Mouse (Mus musculus) heart, embryonic 14.5 days (tissue): ENCODE measurements around the gene Cdca5. TPM values are rescaled to one million over a fixed set of nuclear protein-coding genes. Genes with fewer than 3 reads are reported as not detected.
A peak's percentile ranks its signal among the peaks of the same experiment; 100 is the strongest.

Source experiments
- ATAC-seq: fragments of 200-750 bp; cut with Nextera tagmentation; 2 replicates; pipeline ENCODE4 v1.8.0; 2017; ENCODE audit warnings: low read depth, moderate TSS enrichment; ENCODE audit not compliant: insufficient number of reproducible peaks, insufficient read depth, low FRiP score
- H3K27ac ChIP-seq, 2 experiments: fragments of 200-500 bp in 1 of 2; fragments of 300-500 bp in 1 of 2; sonication (generic) in 1 of 2; replicated peaks in 1 of 2; 2 replicates each; pipeline ENCODE4 v1.5.1; 2012 to 2014; ENCODE audit warnings: low read depth in 2 of 2, low read length in 2 of 2, control low read depth in 1 of 2, mild to moderate bottlenecking in 1 of 2, mixed read lengths in 1 of 2; ENCODE audit not compliant: control insufficient read depth in 1 of 2, insufficient read depth in 1 of 2
- H3K27me3 ChIP-seq: fragments of 300-500 bp; sonication (generic); 2 replicates; pipeline ENCODE4 v1.6.1; 2014; ENCODE audit warnings: mild to moderate bottlenecking, low read length, control low read depth; ENCODE audit not compliant: control insufficient read depth, insufficient read depth
- H3K36me3 ChIP-seq: fragments of 300-500 bp; sonication (generic); 2 replicates; pipeline ENCODE4 v1.6.1; 2014; ENCODE audit warnings: mild to moderate bottlenecking, control low read depth, low read length, mixed read lengths; ENCODE audit not compliant: control insufficient read depth, insufficient read depth
- H3K4me1 ChIP-seq, 2 experiments: fragments of 200-500 bp in 1 of 2; fragments of 300-500 bp in 1 of 2; sonication (generic) in 1 of 2; 2 replicates each; pipeline ENCODE4 v1.6.1; 2012 to 2014; ENCODE audit warnings: low read length in 2 of 2, control low read depth in 1 of 2, mixed read lengths in 1 of 2; ENCODE audit not compliant: control insufficient read depth in 2 of 2, insufficient read depth in 2 of 2
- H3K4me2 ChIP-seq: fragments of 300-500 bp; sonication (generic); 2 replicates; pipeline ENCODE4 v1.6.1; 2014; ENCODE audit warnings: mild to moderate bottlenecking, low read length
- H3K4me3 ChIP-seq, 2 experiments: fragments of 200-500 bp in 1 of 2; fragments of 300-500 bp in 1 of 2; sonication (generic) in 1 of 2; 2 replicates each; pipeline ENCODE4 v1.5.1; 2012 to 2014; ENCODE audit warnings: low read length in 2 of 2, mild to moderate bottlenecking in 2 of 2, control low read depth in 1 of 2, low read depth in 1 of 2, moderate library complexity in 1 of 2; ENCODE audit not compliant: control insufficient read depth in 1 of 2, insufficient read depth in 1 of 2
- H3K9ac ChIP-seq: fragments of 300-500 bp; sonication (generic); 2 replicates; pipeline ENCODE4 v1.6.1; 2014; ENCODE audit warnings: mild to moderate bottlenecking, low read length
- H3K9me3 ChIP-seq: fragments of 300-500 bp; sonication (generic); 2 replicates; pipeline ENCODE4 v1.6.1; 2016; ENCODE audit warnings: low read length, control low read depth; ENCODE audit not compliant: control insufficient read depth
- WGBS: fragments of 180-500 bp; shearing (Covaris S2); extraction: QIAGEN DNeasy Blood & Tissue Kit; methylation state at CpG from one replicate; pipeline ENCODE4 v1.1.7; 2014; 5-methylcytosine and 5-hydroxymethylcytosine counted together
- microRNA-seq: library from miRNA; unstranded; fragments of <30 nt; microRNA quantifications from one replicate; pipeline ENCODE4, GENCODE M21; 2016
- polyA plus RNA-seq: library from polyadenylated mRNA; unstranded; fragments of >200 nt; fragmentation: Nextera tagmentation; extraction: Ambion mirVana; gene quantifications from 2 replicates; pipeline ENCODE4 v1.2.1, GENCODE M21; 2014

Cdca5 gene
- polyA plus RNA-seq, 1 experiment from 2014 or later, result 24.0 TPM

GRCm38 (mm10) chr19:6139701-6140100, 54.9 kb downstream of the Cdca5 start:
- peak overlapping the region; percentile 83; the same call in 1 of the 2 replicates for H3K9ac ChIP-seq
- H3K4me3 ChIP-seq, result peak overlapping the region in 1 of 2 experiments; percentile 78; a peak in 1 of 4 replicates
- H3K9me3 ChIP-seq, result no peaks in the 10 kb centered on the region
- peaks cover 30% of the 10 kb centered on the region for H3K36me3 ChIP-seq
- peaks cover 4 to 11% of the 10 kb centered on the region in 2 experiments for H3K4me1 ChIP-seq
- H3K4me2 ChIP-seq, result peak overlapping the region; percentile 73
- no peak for ATAC-seq
- WGBS, result 92% methylated on average over 6 of the region's 6 CpGs
- H3K27me3 ChIP-seq, result no peaks in the 10 kb centered on the region
- H3K27ac ChIP-seq, result no peak overlapping the region

DNA sequence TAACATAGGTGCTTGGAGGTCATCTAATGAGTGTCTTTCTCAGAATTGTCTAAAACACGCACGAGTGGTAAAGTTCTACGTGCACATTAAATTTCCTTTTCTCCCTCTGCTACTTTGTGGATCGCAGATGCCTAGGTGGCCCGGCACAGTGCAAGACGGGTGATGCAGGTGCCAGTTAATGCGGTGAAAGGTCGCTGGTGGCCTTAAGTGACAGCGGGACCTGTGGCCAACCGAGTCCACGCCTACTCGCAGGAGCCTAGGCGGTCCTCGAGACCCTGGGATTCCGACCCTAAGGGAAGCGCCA, 55.5 kb downstream of the Cdca5 start:
- Histone ChIP-seq H3K27me3 (no peaks in the 10 kb centered on the region), H3K4me2 (peak overlapping the region; percentile 73), H3K36me3 (peaks cover 24% of the 10 kb centered on the region), H3K9me3 (no peaks in the 10 kb centered on the region), H3K27ac (peak overlapping the region; percentile 55 to 95), H3K4me1 (peaks cover 4 to 11% of the 10 kb centered on the region in 2 experiments), H3K4me3 (peak overlapping the region; percentile 65 to 78), H3K9ac (peak overlapping the region; percentile 83)
- ATAC-seq, result no peak
- WGBS, result 7% methylated on average over 16 of the region's 16 CpGs

DNA sequence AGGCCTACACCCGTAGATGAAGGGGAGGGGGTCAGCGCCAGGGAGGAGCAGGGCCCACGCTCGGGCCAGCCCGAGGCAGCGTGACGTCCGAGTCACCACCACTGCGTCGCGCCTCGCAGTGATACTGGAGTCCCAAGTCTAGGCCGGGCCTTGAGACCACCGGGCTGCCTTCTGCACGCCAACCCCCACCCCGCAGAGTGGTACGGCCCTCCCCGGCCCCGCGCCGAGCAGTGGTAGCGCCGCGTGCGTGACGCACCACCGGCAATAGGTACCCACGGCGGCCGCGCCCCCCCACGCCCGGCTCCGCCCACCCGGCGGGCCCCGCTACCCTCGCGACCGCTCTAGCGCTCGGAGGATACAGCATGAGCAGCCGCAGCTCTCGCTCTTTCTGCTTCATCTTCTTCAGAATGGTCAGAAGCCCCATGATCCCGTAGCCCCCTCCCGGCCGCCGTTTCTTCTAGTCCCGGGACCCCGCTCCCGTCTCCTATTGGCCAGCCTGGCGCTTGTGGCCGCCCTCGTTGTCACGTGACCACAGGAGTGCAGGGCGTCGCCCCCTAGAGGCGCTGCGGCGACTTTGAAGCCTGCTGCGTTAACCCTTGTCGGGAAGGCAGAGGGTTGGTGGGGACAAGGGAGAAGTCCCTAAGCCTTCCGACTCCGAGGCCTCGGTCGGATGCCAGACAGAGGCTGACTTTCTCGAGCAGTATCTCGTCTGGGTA, 56.1 kb downstream of the Cdca5 start, which contains the start of gene Batf2:
Batf2 (plus strand) TSS at position 306 of the 716 bp plus-strand sequence.
- Histone ChIP-seq H3K4me3 (peak within 1 kb of the TSS; percentile 65 to 78), H3K9ac (peak within 1 kb of the TSS; percentile 83), H3K27ac (peak within 1 kb of the TSS; percentile 94 to 95), H3K36me3 (peaks cover 19% of the 10 kb centered on the region), H3K4me2 (peak within 1 kb of the TSS; percentile 73), H3K27me3 (no peaks in the 10 kb centered on the region), H3K9me3 (no peaks in the 10 kb centered on the region), H3K4me1 (peaks cover 4 to 11% of the 10 kb centered on the region in 2 experiments)
- under 1% methylated on average over 68 of the region's 68 CpGs for WGBS
- ATAC-seq, result peak; percentile 93

DNA sequence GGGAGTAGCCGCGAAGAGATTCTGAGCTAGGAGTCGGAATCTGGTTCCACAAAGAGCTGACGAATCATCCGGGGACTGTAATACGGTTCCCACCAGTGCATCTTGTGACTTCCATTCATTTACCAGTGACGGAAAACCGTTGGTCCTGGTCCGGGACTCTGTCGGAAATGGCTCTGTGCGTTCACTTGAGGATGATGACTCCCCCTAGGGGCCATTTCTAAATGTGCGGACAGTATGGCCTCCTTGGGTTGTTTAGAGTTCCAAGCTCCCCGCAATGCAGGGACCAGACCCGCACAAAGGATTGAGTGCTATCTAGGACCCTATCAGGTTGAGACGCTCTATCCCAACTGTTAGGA, 56.6 kb downstream of the Cdca5 start, which contains the start of gene Arl2:
Arl2 (minus strand) TSS at position 155 of the 356 bp plus-strand sequence.
- H3K4me2 ChIP-seq, result peak within 1 kb of the TSS; percentile 73
- H3K9ac ChIP-seq, result peak within 1 kb of the TSS; percentile 83
- H3K36me3 ChIP-seq, result peaks cover 15% of the 10 kb centered on the region
- no peaks in the 10 kb centered on the region for H3K9me3 ChIP-seq
- peak; percentile 51 for ATAC-seq
- H3K27ac ChIP-seq, result peak within 1 kb of the TSS; percentile 94 to 95
- H3K27me3 ChIP-seq, result no peaks in the 10 kb centered on the region
- WGBS, result 0% methylated on average over 15 of the region's 15 CpGs
- H3K4me3 ChIP-seq, result peak within 1 kb of the TSS; percentile 65 to 78
- H3K4me1 ChIP-seq, result peaks cover 4 to 11% of the 10 kb centered on the region in 2 experiments

Small RNA genes within 50 kb of the gene (microRNA-seq; reads per million reads assigned to microRNA genes)
- gene Mir6988, result 1.1 reads per million

Other genes starting within 250 kb of the Cdca5 start
- 18.5 and 19.2 TPM in 2 replicates for gene Frmd8, start 209.7 kb upstream of the Cdca5 start, polyA plus RNA-seq
- gene Slc25a45, start 207.2 kb upstream of the Cdca5 start, polyA plus RNA-seq, result 1.7 and 2.8 TPM in 2 replicates
- gene Tigd3, start 190.8 kb upstream of the Cdca5 start, polyA plus RNA-seq, result 1.1 and 1.8 TPM in 2 replicates
- gene Dpf2, start 172.0 kb upstream of the Cdca5 start, polyA plus RNA-seq, result 85.8 and 86.9 TPM in 2 replicates
- gene Cdc42ep2, start 160.2 kb upstream of the Cdca5 start, polyA plus RNA-seq, result 9.1 and 9.7 TPM in 2 replicates
- gene Pola2, start 120.8 kb upstream of the Cdca5 start, polyA plus RNA-seq, result 42.7 and 45.1 TPM in 2 replicates
- gene Slc22a20, start 98.8 kb upstream of the Cdca5 start, polyA plus RNA-seq, result not detected in 2 replicates
- 6.5 and 7.3 TPM in 2 replicates for gene Capn1, start 69.1 kb upstream of the Cdca5 start, polyA plus RNA-seq
- gene Syvn1, start 38.4 kb upstream of the Cdca5 start, polyA plus RNA-seq, result 14.8 and 16.0 TPM in 2 replicates
- gene Mrpl49, start 27.2 kb upstream of the Cdca5 start, polyA plus RNA-seq, result 64.5 and 69.4 TPM in 2 replicates
- 562 and 618 TPM in 2 replicates for gene Fau, start 27.1 kb upstream of the Cdca5 start, polyA plus RNA-seq
- 25.5 and 25.6 TPM in 2 replicates for gene Znhit2, start 23.8 kb upstream of the Cdca5 start, polyA plus RNA-seq
- 6.7 and 7.6 TPM in 2 replicates for gene Tm7sf2, start 16.6 kb upstream of the Cdca5 start, polyA plus RNA-seq
- 36.9 and 44.8 TPM in 2 replicates for gene Vps51, start 7.8 kb upstream of the Cdca5 start, polyA plus RNA-seq
- not detected in 2 replicates for gene Tmem262, start 5.0 kb upstream of the Cdca5 start, polyA plus RNA-seq
- gene Gm28374, start 2.7 kb upstream of the Cdca5 start, polyA plus RNA-seq, result 0.47 and 0.49 TPM in 2 replicates
- 46.6 and 52.9 TPM in 2 replicates for gene Zfpl1, start within 50 bp of the Cdca5 start, polyA plus RNA-seq
- gene AC131692.1, start 9.4 kb downstream of the Cdca5 start, polyA plus RNA-seq, result 0.38 TPM in 1 of 2 replicates, not detected in the other
- gene Naaladl1, start 20.8 kb downstream of the Cdca5 start, polyA plus RNA-seq, result 0.12 and 0.20 TPM in 2 replicates
- 36.0 and 36.3 TPM in 2 replicates for gene Sac3d1, start 33.7 kb downstream of the Cdca5 start, polyA plus RNA-seq
- gene Snx15, start 43.3 kb downstream of the Cdca5 start, polyA plus RNA-seq, result 21.5 and 23.9 TPM in 2 replicates
- 0.30 TPM in 1 of 2 replicates, not detected in the other for gene Batf2, start 56.0 kb downstream of the Cdca5 start, polyA plus RNA-seq
- gene Arl2, start 56.6 kb downstream of the Cdca5 start, polyA plus RNA-seq, result 61.3 and 70.7 TPM in 2 replicates
- not detected in 2 replicates for gene Majin, start 99.4 kb downstream of the Cdca5 start, polyA plus RNA-seq
- 0.36 TPM in 1 of 2 replicates, not detected in the other for gene Gpha2, start 141.4 kb downstream of the Cdca5 start, polyA plus RNA-seq
- 20.7 and 26.0 TPM in 2 replicates for gene Ppp2r5b, start 150.9 kb downstream of the Cdca5 start, polyA plus RNA-seq
- 7.1 and 7.8 TPM in 2 replicates for gene Atg2a, start 156.7 kb downstream of the Cdca5 start, polyA plus RNA-seq
- 51.7 and 60.0 TPM in 2 replicates for gene Ehd1, start 191.7 kb downstream of the Cdca5 start, polyA plus RNA-seq
- gene Cdc42bpg, start 221.5 kb downstream of the Cdca5 start, polyA plus RNA-seq, result 0.43 and 0.78 TPM in 2 replicates
- gene Men1, start 250.0 kb downstream of the Cdca5 start, polyA plus RNA-seq, result 23.3 and 24.1 TPM in 2 replicates